Mouse (Mus musculus) olfactory bulb, adult 2 months (tissue): ENCODE data around the gene Chrng. TPM values are rescaled to one million over a fixed set of nuclear protein-coding genes. Genes with fewer than 3 reads are reported as not detected.

Source experiments
- H3K27ac ChIP-seq: fragments of 200-500 bp; 2 replicates; pipeline ENCODE4 v1.5.1; 2012; ENCODE audit warnings: low read depth, low read length; ENCODE audit not compliant: insufficient read depth
- H3K4me1 ChIP-seq: fragments of 200-500 bp; 2 replicates; pipeline ENCODE4 v1.6.1; 2012; ENCODE audit warnings: low read length; ENCODE audit not compliant: control insufficient read depth, insufficient read depth
- H3K4me3 ChIP-seq: fragments of 200-500 bp; 2 replicates; pipeline ENCODE4 v1.5.1; 2012; ENCODE audit warnings: mild to moderate bottlenecking, low read depth, low read length, moderate library complexity; ENCODE audit not compliant: insufficient read depth
- CTCF ChIP-seq: fragments of 200-500 bp; IDR thresholded peaks from 2 replicates; pipeline ENCODE4 v1.5.1; 2012; ENCODE audit warnings: low read depth, mild to moderate bottlenecking, low read length, moderate library complexity; ENCODE audit not compliant: insufficient read depth
- POLR2A ChIP-seq: fragments of 200-500 bp; IDR thresholded peaks from 2 replicates; pipeline ENCODE4 v1.6.1; 2012; ENCODE audit warnings: mild to moderate bottlenecking, low read depth, low read length, moderate library complexity; ENCODE audit not compliant: insufficient read depth
- WGBS: fragments of 180-500 bp; shearing (Covaris S2); methylation state at CpG from one replicate; pipeline ENCODE4 v1.1.7; 2018; 5-methylcytosine and 5-hydroxymethylcytosine counted together
- polyA plus RNA-seq: library from polyadenylated mRNA; stranded (reverse); fragments of >200 nt; gene quantifications from 2 replicates; pipeline ENCODE4 v1.2.4, GENCODE M21; 2012; ENCODE audit warnings: low replicate concordance; ENCODE audit not compliant: missing spikeins, insufficient read depth, insufficient read length

Gene Chrng
- polyA plus RNA-seq, 1 experiment, result not detected

DNA sequence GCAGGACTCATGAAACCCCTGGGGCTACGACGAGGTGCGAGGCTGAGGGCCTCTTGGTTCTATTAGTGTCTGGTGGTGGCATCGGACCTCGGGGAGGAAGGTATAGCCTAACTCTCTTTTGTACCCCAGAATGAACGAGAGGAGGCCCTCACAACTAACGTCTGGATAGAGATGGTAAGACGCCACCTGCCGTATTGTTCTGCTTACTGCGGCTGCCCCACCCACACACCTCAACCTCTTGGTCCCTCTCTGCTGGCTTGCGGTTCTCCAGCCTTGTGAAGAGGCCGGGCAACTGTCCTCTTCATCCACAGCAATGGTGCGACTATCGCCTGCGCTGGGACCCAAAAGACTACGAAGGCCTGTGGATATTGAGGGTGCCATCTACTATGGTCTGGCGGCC, 1.9 kb downstream of the Chrng start:
- TF ChIP-seq CTCF, result no peak
- TF ChIP-seq POLR2A, result no peak
- Histone ChIP-seq H3K4me1 (no peaks in the 10 kb centered on the region; the same call in 1 of the 2 replicates), H3K27ac (no peak overlapping the region), H3K4me3 (no peak overlapping the region)
- 29% methylated on average over 17 of the region's 17 CpGs for WGBS

DNA sequence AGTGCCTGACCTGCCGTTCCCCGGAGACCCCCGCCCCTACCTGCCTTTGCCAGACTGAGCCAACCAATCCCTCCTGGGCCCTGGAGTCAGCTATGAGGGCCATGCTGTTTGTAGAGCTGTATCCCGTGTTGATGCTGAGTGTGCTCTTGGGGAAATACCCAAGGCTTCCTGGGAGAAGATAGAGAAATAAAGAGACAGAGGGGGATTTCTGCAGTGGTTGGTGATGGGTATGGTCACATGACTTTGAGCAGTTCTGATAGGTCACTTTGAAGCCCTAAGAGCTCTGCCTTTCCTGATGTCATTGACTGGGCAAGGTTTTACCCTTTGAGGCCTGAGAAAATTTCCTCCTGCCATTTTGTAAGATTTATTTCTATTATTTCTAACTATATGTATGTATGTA, 7.0 kb downstream of the Chrng start:
- no peak overlapping the region for H3K27ac ChIP-seq
- TF ChIP-seq POLR2A (no peak), CTCF (no peak)
- no peak overlapping the region for H3K4me3 ChIP-seq
- 87% methylated on average over 4 of the region's 4 CpGs for WGBS
- peaks cover 5% of the 10 kb centered on the region; the same call in 1 of the 2 replicates for H3K4me1 ChIP-seq

DNA sequence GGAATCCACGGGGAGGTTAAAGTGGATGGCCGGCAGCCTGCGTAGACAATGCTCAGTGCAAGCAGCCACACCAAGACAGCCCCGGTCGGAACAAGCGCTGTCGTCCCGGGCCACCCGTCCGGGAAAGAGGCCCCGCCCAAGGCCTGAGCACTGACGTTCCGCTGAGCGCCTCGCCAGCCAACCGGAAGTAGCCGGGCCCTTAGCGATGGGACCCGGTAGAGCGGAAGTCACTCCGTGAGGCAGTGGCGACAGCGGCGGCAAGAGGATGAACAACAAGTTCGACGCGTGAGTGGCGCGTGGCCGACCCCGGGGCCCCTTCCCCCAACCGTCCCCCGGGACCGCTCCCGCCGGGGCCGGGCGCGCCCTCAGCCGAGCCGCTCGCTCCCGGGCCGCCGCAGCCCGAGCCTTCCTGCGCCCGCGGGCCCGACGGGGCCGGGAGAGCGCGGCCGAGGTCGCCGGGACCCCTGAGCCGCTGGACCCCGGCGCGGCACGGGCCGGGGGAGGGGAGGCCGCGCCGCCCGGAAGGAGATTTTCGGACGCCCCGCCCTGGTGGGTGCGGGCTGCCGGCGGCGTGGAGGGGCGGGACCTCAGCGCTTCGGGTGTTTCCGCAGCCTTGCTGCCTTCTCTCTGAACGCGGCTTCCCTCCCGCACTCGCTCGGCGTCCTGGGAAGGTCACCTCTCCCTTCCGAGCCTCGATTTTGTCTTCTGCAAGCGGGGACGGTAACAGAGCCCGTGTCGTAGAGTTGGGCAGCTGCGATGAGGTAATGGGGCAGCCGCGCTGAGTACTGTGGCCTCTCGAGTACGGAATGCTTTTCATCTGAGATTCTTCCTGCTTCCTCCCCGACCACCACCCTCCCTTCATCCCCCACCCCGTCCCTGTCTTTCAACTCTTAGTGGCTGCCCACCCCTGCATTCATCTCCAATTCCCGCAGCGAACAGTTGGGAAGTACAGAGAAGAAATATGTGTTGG, 9.6 kb downstream of the Chrng start, which contains the start of gene Eif4e2:
Gene Eif4e2, plus strand, starts transcription at position 180 of the 970 bp plus-strand sequence.
- Histone ChIP-seq H3K4me1 (peaks cover 5% of the 10 kb centered on the region; the same call in 1 of the 2 replicates), H3K4me3 (peak within 1 kb of the TSS; percentile 95), H3K27ac (peak within 1 kb of the TSS; percentile 78)
- under 1% methylated on average over 99 of the region's 99 CpGs for WGBS
- TF ChIP-seq POLR2A (no peak; the same call in none of the 2 replicates), CTCF (no peak)

DNA sequence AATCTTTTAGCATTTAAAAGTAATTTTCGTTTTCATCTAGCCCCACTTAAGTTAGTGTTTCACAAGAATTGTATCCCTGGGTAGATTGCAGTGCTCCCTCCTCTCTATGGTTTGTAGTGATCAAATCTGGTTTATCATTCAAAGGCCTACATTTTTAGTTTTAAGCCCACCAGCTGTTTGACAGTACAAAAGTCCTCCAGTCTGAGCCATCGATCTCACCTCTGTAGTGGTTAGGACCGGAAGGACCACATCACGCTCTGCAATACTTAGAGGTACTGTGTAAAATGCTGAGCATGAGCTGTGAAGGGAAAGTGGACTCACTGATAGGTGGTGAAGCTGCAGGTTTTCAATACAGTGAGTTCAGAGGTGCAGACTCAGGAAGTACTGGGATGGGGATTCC, 10.3 kb downstream of the Chrng start:
- TF ChIP-seq POLR2A (no peak), CTCF (no peak)
- Histone ChIP-seq H3K27ac (no peak overlapping the region), H3K4me3 (peak overlapping the region; percentile 95), H3K4me1 (peaks cover 5% of the 10 kb centered on the region; the same call in 1 of the 2 replicates)
- WGBS, result 21% methylated on average over 4 of the region's 4 CpGs

- no peak overlapping the region for H3K27ac ChIP-seq
- 40% methylated on average over 3 of the region's 3 CpGs for WGBS
- H3K4me1 ChIP-seq, result peaks cover 4% of the 10 kb centered on the region; the same call in 1 of the 2 replicates
- no peak overlapping the region for H3K4me3 ChIP-seq
- no peak for TF ChIP-seq POLR2A
- no peak for TF ChIP-seq CTCF
These were observed 13.5 kb downstream of the Chrng start for GRCm38 (mm10) chr1:87217938-87218337.

- H3K4me1 ChIP-seq, result no peaks in the 10 kb centered on the region
- TF ChIP-seq CTCF (no peak), POLR2A (no peak)
- H3K4me3 ChIP-seq, result no peak overlapping the region
- WGBS, result 96% methylated on average over 8 of the region's 8 CpGs
- H3K27ac ChIP-seq, result no peak overlapping the region
These were observed 21.3 kb downstream of the Chrng start for GRCm38 (mm10) chr1:87225739-87226138.

DNA sequence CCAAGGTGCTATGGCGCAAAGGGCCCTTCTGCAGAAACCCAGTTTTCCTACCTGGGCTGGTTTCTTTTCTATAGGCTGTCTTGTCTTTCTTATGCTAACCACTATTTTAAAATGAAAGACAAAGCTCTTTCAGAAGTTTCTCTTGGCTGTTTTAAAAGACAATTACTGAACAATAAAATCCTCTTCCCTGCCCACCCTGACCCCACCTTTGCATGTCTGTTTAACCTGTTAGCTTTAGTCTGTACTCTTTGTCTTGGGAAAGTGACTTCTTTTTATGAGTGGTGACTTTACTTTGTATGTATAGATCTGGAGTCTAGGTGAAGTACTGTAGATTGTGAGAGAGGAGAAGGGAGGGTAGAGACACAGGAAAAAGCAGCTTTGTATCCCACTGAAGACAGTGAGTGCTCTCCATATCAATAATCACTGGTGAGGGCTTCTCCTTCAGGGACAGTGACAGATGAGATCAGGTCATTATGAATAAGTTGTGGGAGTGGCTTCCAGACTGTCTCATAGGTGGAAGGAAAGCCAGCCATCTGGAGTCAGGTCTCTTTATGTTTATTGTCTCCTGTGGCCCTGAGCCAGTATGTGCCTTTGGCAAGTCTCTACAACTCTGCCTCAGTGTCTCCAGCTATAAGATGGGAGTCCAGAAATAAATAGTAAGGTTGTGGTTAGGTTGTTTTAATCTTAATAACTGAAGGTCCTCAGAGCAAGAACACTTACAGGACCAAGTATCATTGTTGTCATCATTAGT, 22.1 kb downstream of the Chrng start:
- 100% methylated on average over 1 of the region's 1 CpGs for WGBS
- no peak overlapping the region for H3K27ac ChIP-seq
- no peak for TF ChIP-seq CTCF
- no peak for TF ChIP-seq POLR2A
- no peaks in the 10 kb centered on the region for H3K4me1 ChIP-seq
- no peak overlapping the region for H3K4me3 ChIP-seq

DNA sequence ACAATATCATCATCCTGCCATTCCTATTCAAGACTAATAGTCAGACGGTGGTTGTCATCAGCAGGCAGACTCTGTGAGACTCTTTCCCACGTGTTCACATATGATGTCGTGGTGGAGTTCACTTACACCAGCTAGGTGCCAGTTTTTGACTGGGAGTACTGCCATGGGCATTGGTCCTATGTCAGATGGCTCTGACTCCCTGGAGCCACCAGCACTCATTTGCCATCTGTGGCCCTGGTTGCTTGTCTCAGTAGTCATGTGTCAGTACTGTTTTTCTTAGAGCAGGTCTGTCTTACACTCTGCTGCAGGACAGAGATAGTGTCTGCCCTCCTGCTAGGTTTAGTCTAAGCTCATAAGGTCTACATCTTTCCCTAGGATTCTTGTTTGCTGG, 22.7 kb downstream of the Chrng start:
- Histone ChIP-seq H3K27ac (no peak overlapping the region), H3K4me1 (no peaks in the 10 kb centered on the region), H3K4me3 (no peak overlapping the region)
- no peak for TF ChIP-seq CTCF
- TF ChIP-seq POLR2A, result no peak
- whole genome bisulfite sequencing, result 96% methylated on average over 3 of the region's 3 CpGs
